Mouse (Mus musculus) adrenal gland, adult 18-20 months (tissue): ENCODE results near the gene Fbxo48. TPM values are rescaled to one million over a fixed set of nuclear protein-coding genes. Genes with fewer than 3 reads are reported as not detected.

Experiments
- DNase-seq, 2 experiments: peaks; one replicate each; pipeline ENCODE4 v3.0.0; 2021 to 2022; ENCODE audit warnings: low spot score in 2 of 2
- long read RNA-seq, 2 experiments: library from polyadenylated mRNA; stranded (forward); transcript quantifications; one replicate each; pipeline ENCODE4 v2.0.0; 2021
- total RNA-seq, 2 experiments: library from RNA; stranded (reverse); gene quantifications; 1 replicate in 1 of 2; 2 replicates in 1 of 2; pipeline ENCODE4 v1.2.3; 2021

The Fbxo48 gene
- under 1 TPM; 0.32 to 0.33 TPM for total RNA-seq
- long read RNA-seq, experiment 1 = 0 reads
- long read RNA-seq, experiment 2, partial matches to known transcripts = 0 of 1 reads
- long read RNA-seq, experiment 2, other reads (novel, unspliced or antisense) = 1 of 1 reads

GRCm38 (mm10) chr11:16950976-16951760 is at the start of gene Fbxo48:
TSS of gene Fbxo48 (plus strand) at chr11:16951375.
- DNase-seq = peak; percentile 86 to 88

DNA sequence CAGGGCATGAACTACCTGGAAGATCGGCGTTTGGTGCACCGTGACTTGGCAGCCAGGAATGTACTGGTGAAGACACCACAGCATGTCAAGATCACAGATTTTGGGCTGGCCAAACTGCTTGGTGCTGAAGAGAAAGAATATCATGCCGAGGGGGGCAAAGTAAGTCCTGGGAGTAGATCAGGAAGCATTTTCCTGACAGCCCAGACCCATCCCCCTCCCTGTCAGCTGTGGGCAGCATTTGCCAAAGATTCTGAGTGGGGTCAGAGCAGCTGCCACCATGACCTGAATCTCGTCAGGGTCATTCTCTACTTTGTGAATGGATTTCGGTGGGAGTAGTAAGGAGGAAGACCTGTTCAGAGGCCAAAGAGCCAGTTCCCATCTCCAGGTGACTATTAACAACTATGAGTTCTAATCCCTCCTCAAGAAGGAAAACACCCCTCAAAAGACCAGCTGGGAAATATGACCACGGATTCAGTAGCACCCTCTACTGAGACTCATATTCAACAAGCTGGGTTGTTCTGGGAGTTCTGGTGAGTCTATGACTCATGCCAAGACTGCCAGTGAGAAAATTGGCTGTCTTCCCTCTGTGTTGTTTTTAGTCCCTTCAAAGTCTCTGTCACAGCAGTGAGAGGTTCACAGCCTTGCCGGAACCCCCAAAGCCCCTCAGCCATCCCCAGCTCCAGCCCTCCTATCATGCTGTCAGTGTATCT is 46.7 kb upstream of the Fbxo48 start:
- DNase-seq = no peak

DNA sequence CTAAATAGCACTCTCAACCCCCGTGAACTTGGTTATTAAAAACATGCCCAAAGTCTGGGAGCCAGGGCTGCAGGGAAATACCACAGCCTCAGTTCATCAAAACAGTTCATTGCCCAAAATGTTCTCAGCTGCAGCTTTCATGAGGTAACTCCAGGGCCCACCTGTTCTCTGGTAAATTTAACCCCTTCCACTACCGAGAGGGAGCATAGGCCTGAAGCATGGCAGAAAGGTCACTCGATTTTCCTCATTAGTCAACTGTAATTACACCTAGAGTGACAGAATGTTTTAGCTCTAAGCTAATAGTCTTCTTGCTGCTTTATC is 46.2 kb upstream of the Fbxo48 start:
- no peak for DNase-seq

GRCm38 (mm10) chr11:16906530-16906929 is 44.6 kb upstream of the Fbxo48 start:
- DNase-seq = no peak

DNA sequence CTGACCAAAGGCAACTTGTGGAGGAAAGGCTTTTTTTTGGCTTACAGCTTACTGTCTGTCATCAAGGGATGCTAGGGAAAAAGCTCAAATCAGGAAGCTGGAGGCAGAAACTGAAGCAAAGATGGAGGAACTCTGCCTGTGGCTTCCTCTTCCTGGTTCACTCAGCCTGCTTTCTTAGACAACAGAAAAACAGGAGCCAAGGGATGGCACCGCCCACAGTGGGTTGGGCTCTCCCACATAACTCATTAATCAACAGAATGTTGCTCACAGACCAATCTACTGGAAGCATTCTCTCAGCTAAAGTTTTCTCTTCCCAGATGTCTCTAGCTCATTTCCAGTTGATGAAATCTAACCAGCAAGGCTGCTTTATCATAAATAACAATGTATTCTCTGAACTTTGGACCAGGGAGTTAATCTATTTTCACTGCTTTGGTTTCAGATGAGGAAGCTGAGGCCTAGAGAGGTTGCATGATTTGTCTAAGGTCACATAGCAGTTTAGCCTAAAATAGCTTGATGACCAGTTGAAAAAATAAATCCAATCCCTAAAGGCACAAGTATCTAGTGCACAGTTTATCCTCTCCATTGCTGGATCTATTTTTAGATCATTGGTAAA is 43.6 kb upstream of the Fbxo48 start:
- DNase-seq = no peak

DNA sequence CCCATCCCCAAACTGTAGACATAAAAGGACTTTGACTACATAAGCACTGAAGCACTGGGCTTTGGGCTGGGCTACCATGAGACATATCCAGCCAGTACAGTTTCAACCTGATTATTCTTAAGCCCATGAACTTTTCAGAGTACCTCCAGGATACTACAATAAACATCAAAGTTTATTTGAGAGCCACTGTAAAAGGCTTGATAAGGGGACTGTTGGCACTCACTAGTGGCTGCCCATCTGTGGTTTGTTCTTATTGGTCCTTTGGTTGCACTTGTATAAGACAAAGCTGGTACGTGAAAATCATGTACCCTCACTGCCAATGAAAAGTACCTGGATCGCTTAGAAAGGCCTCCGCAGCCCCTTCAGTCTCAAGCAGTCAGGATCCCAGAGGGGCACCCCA is 36.4 kb upstream of the Fbxo48 start:
- no peak for DNase-seq

DNA sequence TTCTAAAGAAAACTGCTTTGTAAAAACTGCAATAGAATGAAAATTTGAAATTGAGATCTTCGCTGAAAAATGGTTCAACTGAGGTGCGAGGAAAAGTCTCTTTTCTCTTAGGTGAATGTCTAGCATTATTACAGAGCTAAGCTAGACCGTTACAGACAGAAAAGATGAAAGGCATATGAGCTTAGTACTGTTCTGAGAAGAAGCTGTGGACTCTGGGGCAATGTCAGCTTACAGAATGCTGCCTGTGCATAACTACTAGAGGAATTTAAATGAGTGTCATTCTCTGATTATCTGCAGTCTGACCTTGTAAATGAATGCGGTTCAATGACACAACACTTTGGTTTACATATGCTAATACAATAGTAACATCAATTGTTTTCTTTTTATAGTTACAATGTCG is 35.3 kb upstream of the Fbxo48 start:
- DNase-seq = no peak

DNA sequence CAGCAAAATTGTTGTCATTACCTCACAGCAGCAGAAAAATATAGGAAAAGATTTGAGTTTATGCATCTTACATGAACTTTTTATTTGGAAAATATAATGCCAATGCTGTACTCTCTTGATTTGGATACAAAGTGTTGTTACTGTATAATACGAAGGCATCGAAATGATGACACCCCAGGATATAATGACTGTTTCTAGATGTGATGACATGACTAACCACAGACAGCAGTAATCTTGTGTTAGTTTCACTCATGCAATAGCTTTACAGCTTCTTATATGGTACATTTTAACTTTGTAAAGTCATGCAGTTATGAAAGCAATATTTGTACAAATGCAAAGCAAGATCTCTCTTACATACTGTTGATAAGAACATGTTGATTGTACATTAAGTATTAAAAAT is 33.7 kb upstream of the Fbxo48 start:
- no peak for DNase-seq

- DNase-seq = no peak
Observed at GRCm38 (mm10) chr11:16932159-16932558, 19.0 kb upstream of the Fbxo48 start.

- DNase-seq = no peak
Observed at GRCm38 (mm10) chr11:16935577-16936236, 15.5 kb upstream of the Fbxo48 start.

DNA sequence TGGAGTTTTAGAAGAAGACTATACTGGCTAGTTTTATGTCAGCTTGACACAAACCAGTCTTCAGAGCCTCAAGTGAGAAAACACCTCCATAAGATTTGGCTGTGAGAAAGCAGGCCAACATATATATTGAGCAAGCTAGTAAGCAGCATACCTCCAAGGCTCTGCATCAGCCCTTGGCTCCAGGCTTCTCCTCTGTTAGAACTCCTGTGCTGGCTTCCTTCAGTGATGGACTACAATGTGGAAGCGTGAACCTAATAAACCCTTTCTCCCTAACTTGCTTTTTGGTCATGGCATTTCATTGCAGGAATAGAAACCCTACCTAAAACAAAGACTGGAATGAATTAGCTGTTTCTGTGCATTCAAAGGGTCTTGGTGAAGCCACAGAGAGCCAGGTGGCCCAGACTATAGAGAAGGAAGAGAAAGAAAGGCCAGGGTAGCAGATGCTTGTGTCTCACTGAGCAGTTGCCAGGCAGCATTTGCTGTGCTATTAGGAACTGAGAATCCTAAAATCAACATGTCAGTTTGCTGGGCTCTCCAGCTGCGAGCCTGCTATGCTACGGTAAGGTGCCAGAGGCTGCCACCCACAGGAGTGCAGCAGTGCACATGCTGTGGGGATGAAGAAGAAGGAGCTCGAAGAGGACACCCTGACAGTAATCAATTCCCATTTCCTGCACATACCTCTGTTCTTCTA is 9.9 kb upstream of the Fbxo48 start:
- DNase-seq = no peak

DNA sequence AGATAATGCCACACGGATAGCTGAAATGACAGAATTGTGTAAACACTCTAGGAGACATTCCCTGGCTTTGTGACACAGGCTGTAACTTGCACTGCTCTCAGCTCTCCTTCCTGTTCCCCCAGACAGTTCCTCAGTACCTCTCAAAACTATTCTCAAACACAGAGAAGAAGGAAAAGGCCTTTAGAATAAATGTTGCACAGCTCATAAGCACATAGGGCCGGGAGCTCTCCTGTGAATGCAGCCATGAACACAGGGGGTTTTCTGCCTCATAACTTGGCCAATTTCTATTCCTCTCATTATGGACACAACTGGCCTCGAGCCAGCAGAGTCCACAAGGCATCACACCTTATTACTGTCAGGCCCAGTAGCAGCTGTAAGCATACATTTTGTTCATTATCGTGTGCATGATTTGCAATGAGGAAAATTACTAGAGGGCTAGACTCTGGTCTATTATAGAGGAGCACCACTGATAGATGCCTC is 9.2 kb upstream of the Fbxo48 start:
- no peak for DNase-seq

- no peak for DNase-seq
Observed at GRCm38 (mm10) chr11:16943016-16943415, 8.2 kb upstream of the Fbxo48 start.

DNA sequence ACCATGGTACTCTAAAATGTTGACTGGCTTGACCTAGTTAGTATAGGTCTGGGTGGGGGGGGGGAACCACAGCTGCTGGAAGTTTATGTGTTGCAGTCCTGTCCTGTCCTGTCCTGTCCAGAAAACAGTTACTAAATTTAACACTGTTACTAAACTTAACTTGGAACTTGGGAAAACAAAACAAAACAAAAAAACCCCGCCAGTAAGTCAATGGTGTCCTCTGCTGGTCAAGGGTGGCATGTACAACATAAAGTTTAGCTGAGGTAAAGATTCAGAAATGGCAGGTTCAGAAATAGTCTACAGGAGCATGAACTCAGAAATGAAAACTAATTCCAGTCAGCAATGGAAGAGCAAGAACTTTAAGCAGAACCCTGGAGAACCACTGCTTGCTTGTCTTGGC is 2.4 kb upstream of the Fbxo48 start:
- no peak for DNase-seq

GRCm38 (mm10) chr11:16950226-16950975 is 774 bp upstream of the Fbxo48 start:
- DNase-seq = no peak

DNA sequence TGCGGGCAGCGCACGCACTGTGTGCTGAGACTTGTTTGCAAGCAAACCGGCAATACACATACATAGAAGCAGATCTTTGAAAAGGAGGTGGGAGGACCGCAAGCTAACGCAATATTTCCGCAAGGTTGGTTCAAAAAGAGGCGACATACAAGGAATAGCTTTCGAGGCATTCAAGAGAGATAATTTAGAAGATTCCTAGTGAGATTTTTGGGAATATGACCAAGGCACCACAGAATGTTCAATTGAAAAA is 511 bp downstream of the Fbxo48 start:
- no peak for DNase-seq

GRCm38 (mm10) chr11:16956115-16956862 is 5.1 kb downstream of the Fbxo48 start:
- no peak for DNase-seq

DNA sequence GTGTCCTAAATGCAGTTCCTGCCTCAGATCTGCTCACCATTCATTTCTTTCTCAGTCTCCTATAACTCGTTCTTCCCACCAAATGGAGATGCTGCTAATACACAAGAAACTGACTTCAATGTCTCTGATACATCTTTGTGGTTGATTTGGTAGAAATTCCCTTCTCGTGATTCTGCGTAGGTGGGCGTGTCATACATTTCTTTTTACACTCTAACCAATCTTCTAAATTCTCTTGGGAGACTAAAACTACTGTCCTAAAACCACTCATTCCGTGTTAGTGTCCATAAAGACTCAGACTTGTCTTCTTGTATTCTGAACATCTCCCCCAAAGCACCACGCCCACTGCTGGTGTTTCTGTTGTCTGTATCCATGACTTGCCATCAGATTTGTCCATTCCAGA is 5.9 kb downstream of the Fbxo48 start:
- DNase-seq = no peak

DNA sequence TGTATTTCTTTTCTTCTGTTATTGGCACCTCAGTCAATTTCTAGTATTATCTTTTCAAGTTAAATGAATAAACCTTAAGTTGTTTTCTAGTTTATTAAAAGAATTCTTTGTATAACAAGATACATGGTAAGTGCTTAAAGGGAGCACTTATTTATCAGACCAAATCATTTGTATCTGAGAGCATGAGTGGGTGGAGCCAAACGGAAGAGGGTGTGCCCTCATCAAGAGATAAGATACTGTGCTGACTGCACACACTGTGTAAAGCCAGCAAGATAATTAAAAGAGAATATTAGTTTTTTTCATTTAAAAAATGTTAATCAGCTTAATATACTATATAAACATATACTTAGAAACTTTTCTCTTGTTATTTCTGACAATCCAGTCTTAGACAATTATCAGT is 7.3 kb downstream of the Fbxo48 start:
- no peak for DNase-seq

DNA sequence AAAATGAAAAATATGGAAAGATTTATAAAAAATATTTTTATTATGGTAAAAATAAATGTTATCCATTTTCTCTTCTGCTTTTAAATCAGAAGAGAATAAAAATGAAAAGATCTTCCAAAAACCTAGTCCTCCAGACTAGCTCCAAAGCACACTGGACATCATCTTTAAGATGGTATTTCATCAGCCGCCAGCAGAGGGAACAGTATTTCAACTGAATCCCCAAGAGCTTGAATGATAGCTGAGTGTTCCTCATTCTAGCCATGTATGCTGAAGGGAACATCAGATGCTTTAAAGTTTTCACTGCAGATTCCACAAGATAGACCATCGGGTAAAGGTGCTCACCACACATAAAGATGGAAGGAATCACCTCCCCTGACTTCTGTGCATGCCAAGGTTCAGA is 16.6 kb downstream of the Fbxo48 start:
- DNase-seq = no peak
